Mouse (Mus musculus): Measurements from ENCODE around the gene Tet3. TPM values are rescaled to one million over a fixed set of nuclear protein-coding genes. Genes with fewer than 3 reads are reported as not detected.

Gene Tet3
- polyA plus RNA-seq, 1 experiment: 15.4 TPM

DNA sequence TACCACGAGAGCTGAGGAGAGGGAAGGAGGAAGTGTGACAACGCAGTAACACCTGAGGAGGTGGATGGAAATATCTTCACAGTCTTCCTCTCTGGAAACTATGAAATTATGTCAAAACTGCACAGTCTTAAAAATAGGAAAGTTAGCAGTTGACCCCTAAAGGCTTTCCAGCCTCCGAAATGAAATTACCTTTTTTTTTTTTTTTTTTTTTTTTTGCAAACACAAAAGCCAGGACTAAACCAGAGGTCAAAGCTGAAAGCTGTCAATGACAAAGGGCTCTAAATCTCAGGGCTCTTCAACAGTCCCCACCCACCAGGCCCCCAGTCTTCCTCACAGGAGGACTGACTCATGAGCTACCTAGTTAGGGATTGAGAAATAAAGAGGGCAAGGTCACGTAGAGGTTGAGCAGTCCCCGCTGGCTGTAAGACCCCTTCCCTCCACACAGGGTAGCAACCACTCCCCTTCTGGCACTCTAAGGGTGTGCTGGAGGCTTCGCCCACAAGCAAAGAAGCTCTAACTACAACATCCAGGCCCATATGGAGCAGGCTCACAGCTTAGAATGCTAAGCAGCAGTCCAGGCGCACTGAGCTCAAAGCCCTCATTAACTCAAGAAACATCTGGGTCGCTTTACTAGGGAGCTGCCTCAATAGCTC is 35.4 kb downstream of the Tet3 start:
- TF ChIP-seq POLR2A (IDR thresholded peaks at IDR 0.05; ENCODE audit: low read depth, low read length) (no peak), CTCF (IDR thresholded peaks at IDR 0.05; ENCODE audit: extremely low read depth, insufficient read length, insufficient replicate concordance, low read depth, low read length) (no peak)
- H3K27ac ChIP-seq (ENCODE audit: insufficient read depth, low read depth, low read length): peak overlapping the region; percentile 91
- H3K4me1 ChIP-seq (ENCODE audit: control insufficient read depth, insufficient read depth, insufficient read length, low read length): peaks cover 58% of the 10 kb centered on the region
- H3K4me3 ChIP-seq (ENCODE audit: low read depth, low read length): no peak overlapping the region
- 57% methylated on average over 8 of the region's 8 CpGs for WGBS
- peaks cover 11% of the 10 kb centered on the region for H3K36me3 ChIP-seq (ENCODE audit: control insufficient read depth, insufficient read depth, low read length)
- H3K27me3 ChIP-seq (ENCODE audit: control insufficient read depth, insufficient read depth, low read length): no peaks in the 10 kb centered on the region

DNA sequence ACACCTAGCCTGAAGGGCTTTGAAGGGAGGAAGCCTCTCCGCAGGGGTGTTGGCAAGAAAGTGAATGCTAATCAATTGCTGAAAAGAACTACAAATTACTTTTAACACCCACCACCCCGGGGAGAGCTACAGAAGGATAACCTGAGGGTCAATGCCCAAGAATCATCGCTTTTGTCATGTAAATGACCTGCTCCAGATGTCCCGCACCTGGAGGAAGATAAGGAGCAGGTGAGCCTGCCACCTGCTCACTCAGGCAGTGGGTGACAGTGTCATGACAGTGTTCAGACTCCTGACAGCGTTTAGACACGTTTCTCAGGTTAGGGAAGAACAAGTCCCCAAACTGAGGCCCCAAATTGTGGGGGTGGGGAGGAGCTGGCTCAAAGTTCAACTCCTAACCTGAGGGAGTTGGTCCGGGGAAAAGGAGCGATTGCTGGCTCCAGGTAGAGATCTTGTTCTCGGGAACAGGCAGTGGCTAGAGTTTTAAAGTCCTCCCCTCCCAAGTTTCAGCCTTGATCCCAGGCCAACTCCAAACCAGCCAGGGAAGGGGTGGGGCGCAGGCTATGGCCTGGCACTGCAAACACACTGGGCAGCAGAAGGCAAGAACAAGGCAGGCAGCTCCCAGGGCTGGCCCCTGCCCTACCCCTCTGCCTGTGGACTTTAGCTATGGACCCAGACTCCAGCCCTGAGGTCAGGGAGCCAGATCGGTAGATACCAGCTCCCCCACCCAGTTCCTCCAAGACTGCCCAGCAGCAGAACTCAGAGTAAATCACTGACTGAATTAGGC is 36.8 kb downstream of the Tet3 start:
- 25% methylated on average over 11 of the region's 11 CpGs for WGBS
- Histone ChIP-seq H3K27me3 (ENCODE audit: control insufficient read depth, insufficient read depth, low read length) (no peaks in the 10 kb centered on the region), H3K27ac (ENCODE audit: insufficient read depth, low read depth, low read length) (peak overlapping the region; percentile 91), H3K36me3 (ENCODE audit: control insufficient read depth, insufficient read depth, low read length) (peaks cover 11% of the 10 kb centered on the region), H3K4me3 (ENCODE audit: low read depth, low read length) (peak overlapping the region; percentile 21), H3K4me1 (ENCODE audit: control insufficient read depth, insufficient read depth, insufficient read length, low read length) (peaks cover 51% of the 10 kb centered on the region)
- TF ChIP-seq CTCF (IDR thresholded peaks at IDR 0.05; ENCODE audit: extremely low read depth, insufficient read length, insufficient replicate concordance, low read depth, low read length): no peak
- peak; percentile 47; the same call in 1 of the 2 replicates for TF ChIP-seq POLR2A (IDR thresholded peaks at IDR 0.05; ENCODE audit: low read depth, low read length)

DNA sequence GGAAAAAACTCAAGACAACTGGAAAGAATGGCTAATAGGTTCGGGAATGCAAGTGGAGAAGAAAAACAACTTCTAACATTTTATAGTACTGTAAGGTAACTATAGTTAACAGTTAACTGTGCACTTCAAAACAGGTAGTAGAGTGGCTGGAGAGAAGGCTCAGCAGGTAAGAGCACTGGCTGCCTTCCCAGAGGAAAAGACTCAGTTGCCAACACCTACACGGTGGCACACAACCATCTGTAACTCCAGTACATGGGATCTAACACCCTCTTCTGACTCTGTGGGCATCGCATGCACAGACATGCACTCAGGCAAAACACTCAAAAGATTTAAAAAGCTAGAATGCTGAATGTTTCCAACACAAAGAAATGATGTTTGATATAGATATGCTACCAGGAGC is 39.4 kb downstream of the Tet3 start:
- Histone ChIP-seq H3K4me1 (ENCODE audit: control insufficient read depth, insufficient read depth, insufficient read length, low read length) (peaks cover 61% of the 10 kb centered on the region), H3K27me3 (ENCODE audit: control insufficient read depth, insufficient read depth, low read length) (no peaks in the 10 kb centered on the region), H3K27ac (ENCODE audit: insufficient read depth, low read depth, low read length) (no peak overlapping the region), H3K4me3 (ENCODE audit: low read depth, low read length) (no peak overlapping the region), H3K36me3 (ENCODE audit: control insufficient read depth, insufficient read depth, low read length) (peaks cover 4% of the 10 kb centered on the region; the same call in 1 of the 2 replicates)
- TF ChIP-seq POLR2A (IDR thresholded peaks at IDR 0.05; ENCODE audit: low read depth, low read length) (no peak), CTCF (IDR thresholded peaks at IDR 0.05; ENCODE audit: extremely low read depth, insufficient read length, insufficient replicate concordance, low read depth, low read length) (no peak)
- WGBS: 50% methylated on average over 3 of the region's 3 CpGs

GRCm38 (mm10) chr6:83417531-83417930 is 41.4 kb downstream of the Tet3 start:
- Histone ChIP-seq H3K4me1 (ENCODE audit: control insufficient read depth, insufficient read depth, insufficient read length, low read length) (peaks cover 59% of the 10 kb centered on the region), H3K27ac (ENCODE audit: insufficient read depth, low read depth, low read length) (no peak overlapping the region), H3K27me3 (ENCODE audit: control insufficient read depth, insufficient read depth, low read length) (no peaks in the 10 kb centered on the region), H3K36me3 (ENCODE audit: control insufficient read depth, insufficient read depth, low read length) (0 out of 2 replicates have a peak, but pooled peaks cover 2% of the 10 kb centered on the region), H3K4me3 (ENCODE audit: low read depth, low read length) (no peak overlapping the region)
- 66% methylated on average over 3 of the region's 3 CpGs for WGBS
- TF ChIP-seq CTCF (IDR thresholded peaks at IDR 0.05; ENCODE audit: extremely low read depth, insufficient read length, insufficient replicate concordance, low read depth, low read length) (no peak), POLR2A (IDR thresholded peaks at IDR 0.05; ENCODE audit: low read depth, low read length) (no peak)

DNA sequence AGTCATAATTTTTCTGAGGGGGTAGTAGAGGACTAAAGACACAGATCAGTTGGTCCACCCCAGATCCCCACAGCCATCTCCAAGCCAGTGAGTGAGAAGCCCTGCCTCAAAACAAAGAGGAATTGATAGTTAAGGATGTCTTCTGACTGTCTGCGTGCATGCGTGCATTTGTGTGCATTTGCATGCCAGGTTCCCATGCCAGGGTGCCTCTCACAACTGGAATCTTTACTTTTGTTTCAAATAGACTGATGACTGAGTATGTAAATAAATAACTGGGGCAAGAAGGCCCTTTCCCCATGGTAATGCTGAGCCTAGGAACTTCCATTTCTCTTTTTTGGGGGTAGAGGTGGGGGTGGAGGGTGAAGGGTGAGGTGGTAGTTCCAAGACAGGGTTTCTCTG is 41.8 kb downstream of the Tet3 start:
- Histone ChIP-seq H3K36me3 (ENCODE audit: control insufficient read depth, insufficient read depth, low read length) (0 out of 2 replicates have a peak, but pooled peaks cover 2% of the 10 kb centered on the region), H3K4me1 (ENCODE audit: control insufficient read depth, insufficient read depth, insufficient read length, low read length) (peaks cover 61% of the 10 kb centered on the region), H3K27me3 (ENCODE audit: control insufficient read depth, insufficient read depth, low read length) (no peaks in the 10 kb centered on the region), H3K27ac (ENCODE audit: insufficient read depth, low read depth, low read length) (no peak overlapping the region), H3K4me3 (ENCODE audit: low read depth, low read length) (no peak overlapping the region)
- TF ChIP-seq POLR2A (IDR thresholded peaks at IDR 0.05; ENCODE audit: low read depth, low read length): no peak
- TF ChIP-seq CTCF (IDR thresholded peaks at IDR 0.05; ENCODE audit: extremely low read depth, insufficient read length, insufficient replicate concordance, low read depth, low read length): no peak
- 87% methylated on average over 2 of the region's 2 CpGs for WGBS

- WGBS: 25% methylated on average over 3 of the region's 3 CpGs
- TF ChIP-seq POLR2A (IDR thresholded peaks at IDR 0.05; ENCODE audit: low read depth, low read length) (no peak), CTCF (IDR thresholded peaks at IDR 0.05; ENCODE audit: extremely low read depth, insufficient read length, insufficient replicate concordance, low read depth, low read length) (no peak)
- Histone ChIP-seq H3K4me3 (ENCODE audit: low read depth, low read length) (peak overlapping the region; percentile 41), H3K27me3 (ENCODE audit: control insufficient read depth, insufficient read depth, low read length) (no peaks in the 10 kb centered on the region), H3K36me3 (ENCODE audit: control insufficient read depth, insufficient read depth, low read length) (0 out of 2 replicates have a peak, but pooled peaks cover 2% of the 10 kb centered on the region), H3K4me1 (ENCODE audit: control insufficient read depth, insufficient read depth, insufficient read length, low read length) (peaks cover 61% of the 10 kb centered on the region), H3K27ac (ENCODE audit: insufficient read depth, low read depth, low read length) (peak overlapping the region; percentile 94)
These were observed 42.4 kb downstream of the Tet3 start for GRCm38 (mm10) chr6:83416261-83417103.
